Comparison of ENCODE assay signal across 9 mouse cellular contexts in the genomic region with DNA sequence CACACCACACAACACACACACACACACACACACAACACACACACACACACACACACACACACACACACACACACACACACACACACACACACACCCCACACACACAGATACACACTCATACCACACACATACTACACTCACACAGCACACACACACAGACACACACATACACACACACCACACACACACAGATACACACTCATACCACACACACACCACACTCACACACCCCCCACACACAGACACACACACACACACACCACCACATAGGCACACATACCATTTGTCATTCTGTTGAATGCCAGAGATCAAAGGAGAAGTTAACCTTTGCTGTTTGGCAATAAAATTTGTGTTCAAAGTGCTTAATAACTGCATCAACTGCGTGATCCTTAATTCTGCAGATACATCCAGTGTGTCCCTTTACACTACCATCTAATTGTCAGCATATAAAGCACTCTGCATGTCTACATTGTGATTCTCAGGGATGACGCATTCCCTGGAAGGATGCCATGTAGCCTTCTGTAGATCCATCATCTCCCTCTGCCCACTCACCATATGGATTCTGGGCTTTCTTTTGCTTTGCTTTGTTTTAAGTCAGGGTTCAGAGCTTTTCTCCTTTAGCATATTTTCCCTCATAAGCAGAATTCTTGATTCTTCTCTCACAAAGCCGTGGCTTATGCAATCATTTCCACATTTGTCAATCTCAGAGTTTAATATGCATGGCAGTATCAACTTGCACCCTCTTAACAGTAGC.
DNase-seq lines count a peak whose midpoint lies in the region; ATAC-seq and TF ChIP-seq lines count a peak whose summit lies in the region.
"Had no signal": no experiment of that assay in that cellular context is flagged by ENCODE, and none has a peak within 500 bp of the region (broad histone marks: within the 10 kb centered on the region; RNA-seq: fewer than 3 reads in every experiment).

No protein-coding gene starts in this region.

- WGBS in heart, embryonic 15.5 days = 57% methylated on average over 3 of the region's 3 CpGs
- WGBS in heart, embryonic 10.5 days = 73% methylated on average over 3 of the region's 3 CpGs

- H3K4me2 ChIP-seq in heart, embryonic 15.5 days = peak overlapping the region; percentile 27
- H3K4me2 ChIP-seq: limb, embryonic 15.5 days had no signal

- H3K27me3 ChIP-seq in heart, embryonic 15.5 days = no peaks in the 10 kb centered on the region
- H3K27me3 ChIP-seq in heart, embryonic 10.5 days (ENCODE audit: insufficient read depth, poor library complexity, severe bottlenecking) = no peaks in the 10 kb centered on the region
- H3K27me3 ChIP-seq: limb, embryonic 15.5 days had no signal

- no peak for TF ChIP-seq POLR2A in embryonic fibroblast, embryonic 13.5 days (IDR thresholded peaks at IDR 0.05; ENCODE audit: low read depth, low read length)

- ATAC-seq in heart, embryonic 15.5 days (replicated peaks; ENCODE audit: insufficient number of reproducible peaks, insufficient read depth, low FRiP score, low read depth) = no peak

- no peaks in the 10 kb centered on the region for H3K36me3 ChIP-seq in heart, embryonic 15.5 days
- no peaks in the 10 kb centered on the region for H3K36me3 ChIP-seq in heart, embryonic 10.5 days
- H3K36me3 ChIP-seq: limb, embryonic 15.5 days had no signal

- no peaks in the 10 kb centered on the region; the same call in 1 of the 2 replicates for H3K4me1 ChIP-seq in heart, embryonic 15.5 days (replicated peaks)
- H3K4me1 ChIP-seq in heart, embryonic 10.5 days = no peaks in the 10 kb centered on the region
- H3K4me1 ChIP-seq in embryonic fibroblast, embryonic 13.5 days (ENCODE audit: control insufficient read depth, insufficient read depth, low read length) = peaks cover 9% of the 10 kb centered on the region
- H3K4me1 ChIP-seq: limb, embryonic 15.5 days had no signal

- DNase-seq in heart, embryonic 10.5 days (ENCODE audit: low spot score) = no peak
- peak; percentile 27 for DNase-seq in adrenal gland, adult 2 months
- peak; percentile 56 to 90 for DNase-seq in left cerebral cortex, adult 9 months (ENCODE audit: low spot score in 2 of 2)
- no peak for DNase-seq in spleen, adult 12 weeks (ENCODE audit: low spot score)
- no peak for DNase-seq in heart, postnatal 4 days
- no peak for DNase-seq in testis, postnatal 10 days (ENCODE audit: low spot score)

- TF ChIP-seq CTCF in embryonic fibroblast, embryonic 13.5 days (IDR thresholded peaks at IDR 0.05; ENCODE audit: borderline replicate concordance, insufficient read depth, low read length) = no peak

- no peak overlapping the region; the same call in 1 of the 2 replicates for H3K27ac ChIP-seq in heart, embryonic 15.5 days
- H3K27ac ChIP-seq in heart, embryonic 10.5 days = no peak overlapping the region
- peak overlapping the region; percentile 96 for H3K27ac ChIP-seq in embryonic fibroblast, embryonic 13.5 days (ENCODE audit: insufficient read depth, low read length)
- H3K27ac ChIP-seq: limb, embryonic 15.5 days had no signal

- no peak overlapping the region for H3K9ac ChIP-seq in heart, embryonic 15.5 days
- H3K9ac ChIP-seq: limb, embryonic 15.5 days had no signal

- H3K9me3 ChIP-seq in heart, embryonic 15.5 days (replicated peaks) = no peaks in the 10 kb centered on the region
- no peaks in the 10 kb centered on the region for H3K9me3 ChIP-seq in heart, embryonic 10.5 days
- H3K9me3 ChIP-seq: limb, embryonic 15.5 days had no signal

- no peak overlapping the region for H3K4me3 ChIP-seq in heart, embryonic 15.5 days
- no peak overlapping the region for H3K4me3 ChIP-seq in heart, embryonic 10.5 days
- no peak overlapping the region for H3K4me3 ChIP-seq in embryonic fibroblast, embryonic 13.5 days (ENCODE audit: insufficient read depth, low read length)
- H3K4me3 ChIP-seq: limb, embryonic 15.5 days had no signal

Comparison
In these comparisons a context has a peak if more than half of its experiments do, and no peak if none do; other contexts are left out.
1. DNase-seq: peak in adrenal gland, adult 2 months (single experiment) and left cerebral cortex, adult 9 months (2 of 2); none in heart, embryonic 10.5 days (single experiment), spleen, adult 12 weeks (single experiment), heart, postnatal 4 days (single experiment) and testis, postnatal 10 days (single experiment).